Mouse (Mus musculus) intestine, embryonic 14.5 days (tissue): ENCODE results near the gene Gm16181. TPM values are rescaled to one million over a fixed set of nuclear protein-coding genes. Genes with fewer than 3 reads are reported as not detected.

Experiments used
- ATAC-seq: fragments of 200-750 bp; cut with Nextera tagmentation; replicated peaks from 2 replicates; pipeline ENCODE4 v1.8.0; 2017; ENCODE audit warnings: low read depth, moderate number of reproducible peaks, moderate TSS enrichment, moderate library complexity; ENCODE audit not compliant: low FRiP score, low TSS enrichment
- DNase-seq: peaks from one replicate; pipeline ENCODE4 v3.0.0-alpha.2; 2018; ENCODE audit warnings: low spot score
- H3K27ac ChIP-seq: fragments of 300-500 bp; sonication (generic); 2 replicates; pipeline ENCODE4 v1.5.1; 2014; ENCODE audit warnings: low read depth, mild to moderate bottlenecking, control low read depth
- H3K27me3 ChIP-seq: fragments of 300-500 bp; sonication (generic); replicated peaks from 2 replicates; pipeline ENCODE4 v1.6.1; 2014; ENCODE audit warnings: low read length, control low read depth; ENCODE audit not compliant: control insufficient read depth, insufficient read depth
- H3K36me3 ChIP-seq: fragments of 300-500 bp; sonication (generic); 2 replicates; pipeline ENCODE4 v1.6.1; 2014; ENCODE audit warnings: low read length, control low read depth; ENCODE audit not compliant: control insufficient read depth, insufficient read depth
- H3K4me1 ChIP-seq: fragments of 300-500 bp; sonication (generic); replicated peaks from 2 replicates; pipeline ENCODE4 v1.6.1; 2014; ENCODE audit warnings: low read length, control low read depth, mixed read lengths; ENCODE audit not compliant: control insufficient read depth, insufficient read depth
- H3K4me2 ChIP-seq: fragments of 300-500 bp; sonication (generic); 2 replicates; pipeline ENCODE4 v1.6.1; 2014; ENCODE audit warnings: low read length
- H3K4me3 ChIP-seq: fragments of 300-500 bp; sonication (generic); 2 replicates; pipeline ENCODE4 v1.5.1; 2014; ENCODE audit warnings: low read depth, low read length, control low read depth, mixed read lengths
- H3K9ac ChIP-seq: fragments of 300-500 bp; sonication (generic); 2 replicates; pipeline ENCODE4 v1.6.1; 2014; ENCODE audit warnings: mild to moderate bottlenecking, low read length
- H3K9me3 ChIP-seq: fragments of 300-500 bp; sonication (generic); 2 replicates; pipeline ENCODE4 v1.6.1; 2016; ENCODE audit warnings: low read length, control low read depth; ENCODE audit not compliant: control insufficient read depth
- WGBS: fragments of 180-500 bp; shearing (Covaris S2); extraction: QIAGEN DNeasy Blood & Tissue Kit; methylation state at CpG from one replicate; pipeline ENCODE4 v1.1.7; 2014; 5-methylcytosine and 5-hydroxymethylcytosine counted together
- polyA plus RNA-seq: library from polyadenylated mRNA; unstranded; fragments of >200 nt; fragmentation: Nextera tagmentation; extraction: Ambion mirVana; gene quantifications from 2 replicates; pipeline ENCODE4 v1.2.1, GENCODE M21; 2014

Gm16181 gene
- polyA plus RNA-seq, 1 experiment from 2014 or later, result 0.88 TPM

DNA sequence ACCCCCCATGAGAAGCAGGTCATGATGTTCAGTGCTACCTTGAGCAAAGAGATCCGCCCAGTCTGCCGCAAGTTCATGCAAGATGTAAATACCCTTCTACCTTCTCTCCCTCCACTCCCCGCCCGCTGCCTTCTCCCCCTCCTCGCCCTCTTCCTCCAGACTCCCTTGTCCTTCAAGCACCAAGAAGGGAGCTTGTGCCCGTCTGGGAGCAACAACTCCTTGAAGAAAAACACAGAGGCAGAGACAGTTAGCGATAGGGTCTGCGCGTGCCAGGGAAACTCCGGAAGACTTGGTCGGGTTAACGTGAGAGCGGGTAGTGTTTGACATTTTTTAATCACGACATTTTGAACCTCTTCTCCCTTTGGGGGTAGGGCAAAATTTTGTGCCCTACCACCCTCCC, 28.4 kb downstream of the Gm16181 start:
- ATAC-seq, result no peak
- H3K27me3 ChIP-seq, result no peaks in the 10 kb centered on the region
- H3K27ac ChIP-seq, result no peak overlapping the region
- no peak overlapping the region for H3K4me3 ChIP-seq
- peaks cover 98% of the 10 kb centered on the region for H3K36me3 ChIP-seq
- WGBS, result 87% methylated on average over 14 of the region's 14 CpGs
- no peaks in the 10 kb centered on the region for H3K9me3 ChIP-seq
- H3K4me1 ChIP-seq, result peaks cover 22% of the 10 kb centered on the region
- H3K9ac ChIP-seq, result no peak overlapping the region
- no peak overlapping the region for H3K4me2 ChIP-seq
- no peak for DNase-seq

DNA sequence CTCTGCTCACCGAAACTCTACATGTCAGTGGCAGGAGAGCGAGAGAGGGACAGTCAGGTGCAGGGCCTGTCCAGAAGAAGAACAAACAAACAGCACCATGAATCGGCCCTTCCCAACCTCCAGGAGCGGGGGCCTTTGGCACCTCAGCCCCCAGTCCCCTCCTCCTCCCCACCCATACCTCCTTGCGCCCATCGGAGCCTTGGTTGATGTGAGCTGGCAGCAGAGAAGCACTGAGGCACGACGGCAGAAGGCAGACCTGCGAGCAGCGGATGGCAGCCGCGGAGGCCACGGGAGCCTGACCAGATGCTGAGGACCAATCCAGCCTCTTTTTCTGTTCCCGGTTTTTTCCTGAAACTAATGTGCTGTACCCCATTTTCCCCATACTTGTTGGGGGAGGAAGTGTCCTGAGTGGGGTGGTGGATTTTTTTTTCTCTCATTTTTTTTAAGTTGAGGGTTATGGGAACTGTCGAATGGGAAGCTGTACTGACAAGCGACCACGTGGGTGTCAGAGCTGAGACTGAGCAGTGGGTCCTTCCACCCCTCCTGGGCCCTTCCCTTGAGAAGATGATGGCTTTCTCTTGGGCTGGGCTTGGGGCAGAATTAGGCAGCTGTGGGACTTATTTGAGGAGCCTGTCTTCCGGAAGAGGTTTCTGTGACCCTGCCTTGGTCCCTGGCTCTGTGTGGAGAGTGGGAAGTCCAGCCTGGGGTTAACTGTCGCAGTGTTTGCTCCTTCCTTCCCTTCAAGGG, 29.0 kb downstream of the Gm16181 start:
- no peaks in the 10 kb centered on the region for H3K9me3 ChIP-seq
- H3K4me3 ChIP-seq, result no peak overlapping the region
- H3K4me1 ChIP-seq, result peaks cover 16% of the 10 kb centered on the region
- ATAC-seq (no peak), DNase-seq (no peak)
- no peaks in the 10 kb centered on the region for H3K27me3 ChIP-seq
- WGBS, result 88% methylated on average over 19 of the region's 19 CpGs
- H3K4me2 ChIP-seq, result no peak overlapping the region
- H3K36me3 ChIP-seq, result peaks cover 95% of the 10 kb centered on the region
- no peak overlapping the region for H3K27ac ChIP-seq
- no peak overlapping the region for H3K9ac ChIP-seq

- H3K4me2 ChIP-seq, result no peak overlapping the region
- peaks cover 86% of the 10 kb centered on the region for H3K36me3 ChIP-seq
Measured at GRCm38 (mm10) chr17:35250348-35251120, 29.9 kb downstream of the Gm16181 start.

GRCm38 (mm10) chr17:35251162-35251719, 30.6 kb downstream of the Gm16181 start:
- no peak for ATAC-seq
- peaks cover 79% of the 10 kb centered on the region for H3K36me3 ChIP-seq

More at GRCm38 (mm10) chr17:35250348-35251120, 29.9 kb downstream of the Gm16181 start:
- Histone ChIP-seq H3K27me3 (no peaks in the 10 kb centered on the region), H3K27ac (no peak overlapping the region), H3K9ac (no peak overlapping the region), H3K4me3 (no peak overlapping the region), H3K4me1 (peaks cover 7% of the 10 kb centered on the region; the same call in 1 of the 2 replicates), H3K9me3 (no peaks in the 10 kb centered on the region)
- WGBS, result 93% methylated on average over 3 of the region's 3 CpGs
- no peak for ATAC-seq
- DNase-seq, result no peak

DNA sequence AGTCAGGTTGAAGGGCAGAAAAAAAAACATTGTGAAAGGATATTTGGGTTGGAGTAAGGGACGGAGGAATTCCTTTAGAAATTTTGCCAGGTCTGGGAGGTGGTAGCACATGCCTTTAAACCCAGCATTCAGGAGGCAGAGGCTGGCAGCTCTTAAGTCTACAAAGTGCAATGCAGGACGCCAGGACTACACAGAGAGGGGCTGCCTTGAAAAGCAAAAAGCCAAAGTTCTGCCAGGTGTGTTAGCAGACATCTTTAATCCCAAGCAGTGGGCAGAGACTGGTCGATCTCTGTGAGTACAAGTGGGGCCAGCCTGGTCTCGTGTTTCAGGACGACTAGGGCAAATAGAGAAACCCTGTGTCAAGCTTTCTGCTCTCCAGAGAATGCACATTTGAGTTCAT, 31.3 kb downstream of the Gm16181 start:
- no peak overlapping the region for H3K9ac ChIP-seq
- peaks cover 72% of the 10 kb centered on the region for H3K36me3 ChIP-seq
- no peak overlapping the region for H3K27ac ChIP-seq
- no peak overlapping the region for H3K4me3 ChIP-seq
- no peak overlapping the region for H3K4me2 ChIP-seq
- no peak for DNase-seq
- no peaks in the 10 kb centered on the region for H3K4me1 ChIP-seq
- WGBS, result 79% methylated on average over 5 of the region's 5 CpGs
- H3K27me3 ChIP-seq, result no peaks in the 10 kb centered on the region
- ATAC-seq, result no peak
- H3K9me3 ChIP-seq, result no peaks in the 10 kb centered on the region

More at GRCm38 (mm10) chr17:35251162-35251719, 30.6 kb downstream of the Gm16181 start:
- DNase-seq, result no peak
- Histone ChIP-seq H3K27me3 (no peaks in the 10 kb centered on the region), H3K9me3 (no peaks in the 10 kb centered on the region), H3K4me3 (no peak overlapping the region), H3K9ac (no peak overlapping the region), H3K4me1 (peaks cover 3% of the 10 kb centered on the region; the same call in 1 of the 2 replicates), H3K4me2 (no peak overlapping the region), H3K27ac (no peak overlapping the region)
- WGBS, result 85% methylated on average over 15 of the region's 15 CpGs

- Histone ChIP-seq H3K9me3 (no peaks in the 10 kb centered on the region), H3K27me3 (no peaks in the 10 kb centered on the region), H3K4me2 (no peak overlapping the region), H3K4me3 (no peak overlapping the region), H3K36me3 (peaks cover 64% of the 10 kb centered on the region), H3K9ac (no peak overlapping the region), H3K27ac (no peak overlapping the region), H3K4me1 (no peaks in the 10 kb centered on the region)
- DNase-seq, result peak; percentile 59
- WGBS, result 79% methylated on average over 18 of the region's 18 CpGs
- ATAC-seq, result no peak
Measured at GRCm38 (mm10) chr17:35252619-35253292, 32.1 kb downstream of the Gm16181 start.

GRCm38 (mm10) chr17:35253293-35254093, 32.9 kb downstream of the Gm16181 start:
- WGBS, result 85% methylated on average over 32 of the region's 32 CpGs
- H3K36me3 ChIP-seq, result peaks cover 57% of the 10 kb centered on the region
- H3K27ac ChIP-seq, result no peak overlapping the region
- no peaks in the 10 kb centered on the region for H3K4me1 ChIP-seq
- H3K27me3 ChIP-seq, result no peaks in the 10 kb centered on the region
- DNase-seq, result peak; percentile 58
- ATAC-seq, result no peak
- no peak overlapping the region for H3K4me3 ChIP-seq
- H3K9ac ChIP-seq, result no peak overlapping the region
- H3K9me3 ChIP-seq, result no peaks in the 10 kb centered on the region
- H3K4me2 ChIP-seq, result no peak overlapping the region
